Mouse (Mus musculus): ENCODE data around the gene Ttn. TPM values are rescaled to one million over a fixed set of nuclear protein-coding genes. Genes with fewer than 3 reads are reported as not detected.

Gene Ttn
- total and polyA plus RNA-seq, 3 experiments: under 0.01 to 0.03 TPM; not detected in 1

- TF ChIP-seq POLR2AphosphoS5 (IDR thresholded peaks at IDR 0.05; ENCODE audit: borderline replicate concordance, low read depth, low read length) (no peak), GABPA (IDR thresholded peaks at IDR 0.05; ENCODE audit: low read depth, low read length) (no peak), NELFE (IDR thresholded peaks at IDR 0.05; ENCODE audit: low read depth, low read length) (no peak)
- peaks cover 38% of the 10 kb centered on the region for H3K79me2 ChIP-seq (ENCODE audit: control insufficient read depth, insufficient read depth, low read length, poor library complexity)
- H3K9me3 ChIP-seq (replicated peaks; ENCODE audit: insufficient read depth, low read length): no peaks in the 10 kb centered on the region
- H3K36me3 ChIP-seq (ENCODE audit: control insufficient read depth in 1 of 2, insufficient read depth in 2 of 2, low read length in 2 of 2): peaks cover 6 to 25% of the 10 kb centered on the region in 2 experiments
- H3K4me1 ChIP-seq (ENCODE audit: control insufficient read depth in 1 of 2, insufficient read depth in 2 of 2, low read length in 2 of 2): peaks cover 3 to 14% of the 10 kb centered on the region in 2 experiments; a peak in 3 of 4 replicates
- H3K27ac ChIP-seq (ENCODE audit: control insufficient read depth, low read depth, low read length): no peak overlapping the region
- peak overlapping the region; percentile 79 for H3K9ac ChIP-seq (ENCODE audit: control insufficient read depth, low read depth, low read length, poor library complexity, severe bottlenecking)
- no peaks in the 10 kb centered on the region for H3K27me3 ChIP-seq (ENCODE audit: control insufficient read depth in 1 of 2, insufficient read depth in 2 of 2, low read length in 2 of 2)
- peak overlapping the region; percentile 83 to 91 for H3K4me3 ChIP-seq (ENCODE audit: control insufficient read depth in 1 of 2, insufficient read depth in 1 of 2, low read depth in 2 of 2, low read length in 2 of 2)
- DNase-seq (ENCODE audit: low read depth, low spot score): peak; percentile 37
Measured at GRCm38 (mm10) chr2:76676401-76677226, 305.7 kb downstream of the Ttn start.

DNA sequence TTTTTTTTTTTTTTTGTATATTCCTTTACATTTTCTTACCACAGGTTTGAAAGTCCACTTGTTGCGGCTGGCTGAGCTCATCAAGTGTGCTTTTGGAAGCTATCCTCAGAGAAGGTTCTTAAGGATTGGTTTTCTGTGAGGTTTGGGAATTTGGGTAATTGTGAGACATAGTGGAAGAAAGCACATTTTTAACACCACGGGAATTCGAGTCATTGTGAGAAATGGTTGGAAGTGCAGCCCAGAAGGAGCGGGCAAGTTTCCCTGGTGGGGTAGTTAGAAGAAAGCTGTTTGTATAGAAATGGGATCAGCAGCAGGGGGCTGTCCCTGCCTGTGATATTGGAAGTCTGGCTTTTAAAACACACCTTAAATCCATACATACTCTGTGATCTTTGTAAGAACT lies 306.4 kb downstream of the Ttn start:
- Histone ChIP-seq H3K27ac (ENCODE audit: control insufficient read depth, low read depth, low read length) (peak overlapping the region; percentile 14; the same call in 1 of the 2 replicates), H3K4me3 (ENCODE audit: control insufficient read depth in 1 of 2, insufficient read depth in 1 of 2, low read depth in 2 of 2, low read length in 2 of 2) (peak overlapping the region; percentile 83 to 91), H3K27me3 (ENCODE audit: control insufficient read depth in 1 of 2, insufficient read depth in 2 of 2, low read length in 2 of 2) (no peaks in the 10 kb centered on the region), H3K9me3 (replicated peaks; ENCODE audit: insufficient read depth, low read length) (no peaks in the 10 kb centered on the region), H3K4me1 (ENCODE audit: control insufficient read depth in 1 of 2, insufficient read depth in 2 of 2, low read length in 2 of 2) (peaks cover 4 to 16% of the 10 kb centered on the region in 2 experiments; a peak in 3 of 4 replicates), H3K9ac (ENCODE audit: control insufficient read depth, low read depth, low read length, poor library complexity, severe bottlenecking) (peak overlapping the region; percentile 79), H3K36me3 (ENCODE audit: control insufficient read depth in 1 of 2, insufficient read depth in 2 of 2, low read length in 2 of 2) (peaks cover 5 to 29% of the 10 kb centered on the region in 2 experiments; a peak in 3 of 4 replicates), H3K79me2 (ENCODE audit: control insufficient read depth, insufficient read depth, low read length, poor library complexity) (peaks cover 38% of the 10 kb centered on the region)
- DNase-seq (ENCODE audit: low read depth, low spot score): peak; percentile 30
- TF ChIP-seq KAT2A (conservative IDR thresholded peaks at IDR 0.05; ENCODE audit: low read depth, low read length) (no peak), TAL1 (IDR thresholded peaks at IDR 0.05; ENCODE audit: low read length) (no peak), CTCF (IDR thresholded peaks at IDR 0.05 in 2 of 3, conservative IDR thresholded peaks at IDR 0.05 in 1 of 3; ENCODE audit: control insufficient read depth in 1 of 3, insufficient read depth in 1 of 3, low read depth in 2 of 3, low read length in 3 of 3, poor library complexity in 1 of 3, severe bottlenecking in 1 of 3) (no peak), SIN3A (IDR thresholded peaks at IDR 0.05; ENCODE audit: low read length) (no peak), MXI1 (IDR thresholded peaks at IDR 0.05; ENCODE audit: low read depth, low read length) (no peak), MYC (IDR thresholded peaks at IDR 0.05; ENCODE audit: low read depth, low read length) (no peak), MYB (IDR thresholded peaks at IDR 0.05; ENCODE audit: low read depth, low read length) (no peak), ZMIZ1 (IDR thresholded peaks at IDR 0.05; ENCODE audit: low read depth, low read length) (no peak), MEF2A (IDR thresholded peaks at IDR 0.05; ENCODE audit: extremely low read depth, insufficient replicate concordance, low read depth, low read length, poor library complexity, severe bottlenecking) (no peak), TBP (IDR thresholded peaks at IDR 0.05; ENCODE audit: low read depth, low read length) (no peak), JUND (IDR thresholded peaks at IDR 0.05; ENCODE audit: low read depth, low read length) (no peak), CHD2 (IDR thresholded peaks at IDR 0.05; ENCODE audit: low read length) (no peak), POLR2AphosphoS5 (IDR thresholded peaks at IDR 0.05; ENCODE audit: borderline replicate concordance, low read depth, low read length) (no peak), EP300 (IDR thresholded peaks at IDR 0.05; ENCODE audit: low read depth in 1 of 2, low read length in 2 of 2) (no peak), NELFE (IDR thresholded peaks at IDR 0.05; ENCODE audit: low read depth, low read length) (no peak), E2F4 (IDR thresholded peaks at IDR 0.05; ENCODE audit: borderline replicate concordance, low read depth, low read length) (no peak), MAX (IDR thresholded peaks at IDR 0.05; ENCODE audit: low read length) (no peak)

Measured in MEL (cell line).